Mouse (Mus musculus): ENCODE results near the gene Etv6.

Etv6 gene

GRCm38 (mm10) chr6:134142700-134143099, 107.2 kb downstream of the Etv6 start:
- no peak for DNase-seq (ENCODE audit: low read depth)

- DNase-seq (ENCODE audit: low read depth), result no peak
Measured at GRCm38 (mm10) chr6:134143649-134144097, 108.2 kb downstream of the Etv6 start.

GRCm38 (mm10) chr6:134144231-134145130, 109.0 kb downstream of the Etv6 start:
- no peak for DNase-seq (ENCODE audit: low read depth)

GRCm38 (mm10) chr6:134147596-134148442, 112.3 kb downstream of the Etv6 start:
- peak; percentile 62 for DNase-seq (ENCODE audit: low read depth)

GRCm38 (mm10) chr6:134148443-134148942, 113.0 kb downstream of the Etv6 start:
- no peak for DNase-seq (ENCODE audit: low read depth)

GRCm38 (mm10) chr6:134149606-134150005, 114.1 kb downstream of the Etv6 start:
- DNase-seq (ENCODE audit: low read depth), result no peak

GRCm38 (mm10) chr6:134151022-134151680, 115.7 kb downstream of the Etv6 start:
- no peak for DNase-seq (ENCODE audit: low read depth)

GRCm38 (mm10) chr6:134151853-134152505, 116.5 kb downstream of the Etv6 start:
- no peak for DNase-seq (ENCODE audit: low read depth)

- no peak for DNase-seq (ENCODE audit: low read depth)
Measured at GRCm38 (mm10) chr6:134152539-134152938, 117.0 kb downstream of the Etv6 start.

- no peak for DNase-seq (ENCODE audit: low read depth)
Measured at GRCm38 (mm10) chr6:134154746-134155145, 119.2 kb downstream of the Etv6 start.

GRCm38 (mm10) chr6:134155900-134156623, 120.6 kb downstream of the Etv6 start:
- no peak for DNase-seq (ENCODE audit: low read depth)

- no peak for DNase-seq (ENCODE audit: low read depth)
Measured at GRCm38 (mm10) chr6:134157533-134158115, 122.1 kb downstream of the Etv6 start.

- DNase-seq (ENCODE audit: low read depth), result no peak
Measured at GRCm38 (mm10) chr6:134158201-134158600, 122.7 kb downstream of the Etv6 start.

GRCm38 (mm10) chr6:134159672-134160071, 124.2 kb downstream of the Etv6 start:
- DNase-seq (ENCODE audit: low read depth), result no peak

GRCm38 (mm10) chr6:134161040-134161439, 125.5 kb downstream of the Etv6 start:
- DNase-seq (ENCODE audit: low read depth), result no peak

GRCm38 (mm10) chr6:134163346-134163745, 127.8 kb downstream of the Etv6 start:
- no peak for DNase-seq (ENCODE audit: low read depth)

- DNase-seq (ENCODE audit: low read depth), result no peak
Measured at GRCm38 (mm10) chr6:134164356-134164755, 128.9 kb downstream of the Etv6 start.

GRCm38 (mm10) chr6:134165012-134165411, 129.5 kb downstream of the Etv6 start:
- no peak for DNase-seq (ENCODE audit: low read depth)

GRCm38 (mm10) chr6:134167963-134168362, 132.5 kb downstream of the Etv6 start:
- DNase-seq (ENCODE audit: low read depth), result no peak

- no peak for DNase-seq (ENCODE audit: low read depth)
Measured at GRCm38 (mm10) chr6:134168799-134169198, 133.3 kb downstream of the Etv6 start.

Measured in naive thymus-derived CD4-positive, alpha-beta T cell, adult 2 months (primary cell).